Mouse (Mus musculus) CH12.LX (cell line): ENCODE data around the gene Myh9. TPM values are rescaled to one million over a fixed set of nuclear protein-coding genes. Genes with fewer than 3 reads are reported as not detected.
A peak's percentile ranks its signal among the peaks of the same experiment; 100 is the strongest.

Source experiments
- DNase-seq: peaks from one replicate; pipeline ENCODE4 v3.0.0-alpha.2; 2013; ENCODE audit errors: extremely low read depth
- H3K27ac ChIP-seq: 2 replicates; pipeline ENCODE4 v1.5.1; 2012; ENCODE audit warnings: low read depth, mild to moderate bottlenecking, control low read depth, moderate library complexity; ENCODE audit not compliant: insufficient read depth
- H3K27me3 ChIP-seq: replicated peaks from 2 replicates; pipeline ENCODE3; 2012; ENCODE audit warnings: inconsistent platforms
- H3K36me3 ChIP-seq, 2 experiments: replicated peaks in 1 of 2; 2 replicates each; pipeline versions ENCODE3 to v1.6.1; 2012; ENCODE audit warnings: inconsistent platforms in 1 of 2, low read length in 1 of 2, mild to moderate bottlenecking in 1 of 2, mixed read lengths in 1 of 2, moderate library complexity in 1 of 2; ENCODE audit not compliant: control insufficient read depth in 1 of 2, insufficient read depth in 1 of 2
- H3K4me1 ChIP-seq, 2 experiments: 2 replicates each; pipeline ENCODE4 v1.6.1; 2012; ENCODE audit warnings: inconsistent platforms in 1 of 2, moderate library complexity in 1 of 2; ENCODE audit not compliant: insufficient read depth in 2 of 2, control insufficient read depth in 1 of 2
- H3K4me2 ChIP-seq: 2 replicates; pipeline ENCODE4 v1.6.1; 2012; ENCODE audit warnings: low read depth, mild to moderate bottlenecking, control low read depth; ENCODE audit not compliant: poor library complexity, insufficient read depth, severe bottlenecking
- H3K4me3 ChIP-seq, 3 experiments: fragments of 150-350 bp in 1 of 3; sonication (generic) in 1 of 3; replicated peaks in 1 of 3; 2 replicates each; pipeline versions ENCODE3 to v1.5.1; 2011 to 2012; ENCODE audit warnings: low read depth in 2 of 3, low read length in 2 of 3, mild to moderate bottlenecking in 2 of 3, moderate library complexity in 2 of 3, control low read depth in 1 of 3, improper control_type of control experiment in 1 of 3, inconsistent platforms in 1 of 3, mixed read lengths in 1 of 3; ENCODE audit not compliant: poor library complexity in 1 of 3
- H3K79me2 ChIP-seq: replicated peaks from 2 replicates; pipeline ENCODE4 v1.6.1; 2012; ENCODE audit warnings: mild to moderate bottlenecking, moderate library complexity; ENCODE audit not compliant: control insufficient read depth, poor library complexity, insufficient read depth, severe bottlenecking; ENCODE audit errors: extremely low read depth
- H3K9ac ChIP-seq: 2 replicates; pipeline ENCODE4 v1.6.1; 2012; ENCODE audit warnings: low read depth, mild to moderate bottlenecking, control low read depth, moderate library complexity; ENCODE audit not compliant: insufficient read depth
- H3K9me3 ChIP-seq: replicated peaks from 2 replicates; pipeline ENCODE3; 2012; ENCODE audit warnings: low read length, inconsistent platforms, mixed read lengths
- CHD1 ChIP-seq: IDR thresholded peaks from 2 replicates; pipeline ENCODE4 v1.6.1; 2012; ENCODE audit warnings: low read depth, low read length, improper control_type of control experiment, inconsistent platforms
- CTCF ChIP-seq, 2 experiments: IDR thresholded peaks in 1 of 2; conservative IDR thresholded peaks in 1 of 2; 2 replicates each; pipeline ENCODE4 v1.5.1; 2011 to 2012; ENCODE audit warnings: low read depth in 2 of 2, low read length in 2 of 2, improper control_type of control experiment in 1 of 2, inconsistent platforms in 1 of 2, mild to moderate bottlenecking in 1 of 2, moderate library complexity in 1 of 2
- E2F4 ChIP-seq: IDR thresholded peaks from 2 replicates; pipeline ENCODE4 v1.6.1; 2011; ENCODE audit warnings: low read depth, low read length, improper control_type of control experiment; ENCODE audit not compliant: insufficient replicate concordance
- ELF1 ChIP-seq: IDR thresholded peaks from 2 replicates; pipeline ENCODE4 v1.6.1; 2014; ENCODE audit warnings: low read depth, mild to moderate bottlenecking, inconsistent platforms, low read length, improper control_type of control experiment
- GABPA ChIP-seq: IDR thresholded peaks from 2 replicates; pipeline ENCODE4 v1.6.1; 2012; ENCODE audit warnings: low read depth, low read length, improper control_type of control experiment, inconsistent platforms; ENCODE audit not compliant: insufficient replicate concordance
- JUN ChIP-seq: IDR thresholded peaks from 2 replicates; pipeline ENCODE4 v1.6.1; 2011; ENCODE audit warnings: low read depth, mild to moderate bottlenecking, low read length, improper control_type of control experiment, moderate library complexity; ENCODE audit not compliant: insufficient read depth
- KAT2A ChIP-seq: IDR thresholded peaks from 2 replicates; pipeline ENCODE4 v1.6.1; 2012; ENCODE audit warnings: low read length, improper control_type of control experiment, inconsistent platforms; ENCODE audit not compliant: insufficient replicate concordance
- MAFK ChIP-seq: IDR thresholded peaks from 2 replicates; pipeline ENCODE4 v1.6.1; 2011; ENCODE audit warnings: low read length, improper control_type of control experiment; ENCODE audit not compliant: insufficient replicate concordance
- MAX ChIP-seq: IDR thresholded peaks from 2 replicates; pipeline ENCODE4 v1.6.1; 2011; ENCODE audit warnings: low read length, improper control_type of control experiment
- MEF2A ChIP-seq: IDR thresholded peaks from 2 replicates; pipeline ENCODE4 v1.6.1; 2014; ENCODE audit warnings: low read depth, mild to moderate bottlenecking, inconsistent platforms, low read length, improper control_type of control experiment, borderline replicate concordance
- NELFE ChIP-seq: IDR thresholded peaks from 2 replicates; pipeline ENCODE4 v1.6.1; 2011; ENCODE audit warnings: low read depth, low read length, improper control_type of control experiment
- NRF1 ChIP-seq: IDR thresholded peaks from 2 replicates; pipeline ENCODE4 v1.6.1; 2014; ENCODE audit warnings: low read depth, mild to moderate bottlenecking, inconsistent platforms, low read length, improper control_type of control experiment, moderate library complexity
- PAX5 ChIP-seq: IDR thresholded peaks from 2 replicates; pipeline ENCODE4 v1.6.1; 2012; ENCODE audit warnings: low read length, inconsistent platforms, mixed read lengths
- POLR2A ChIP-seq: IDR thresholded peaks from 2 replicates; pipeline ENCODE4 v1.6.1; 2011; ENCODE audit warnings: low read depth, mild to moderate bottlenecking, improper control_type of control experiment, low read length
- RAD21 ChIP-seq: IDR thresholded peaks from 2 replicates; pipeline ENCODE4 v1.6.1; 2011; ENCODE audit warnings: low read depth, mild to moderate bottlenecking, low read length, improper control_type of control experiment, moderate library complexity
- SMC3 ChIP-seq: IDR thresholded peaks from 2 replicates; pipeline ENCODE4 v1.6.1; 2011; ENCODE audit warnings: low read depth, low read length, improper control_type of control experiment
- TCF12 ChIP-seq: IDR thresholded peaks from 2 replicates; pipeline ENCODE4 v1.6.1; 2014; ENCODE audit warnings: low read depth, mild to moderate bottlenecking, inconsistent platforms, low read length, improper control_type of control experiment
- UBTF ChIP-seq: IDR thresholded peaks from 2 replicates; pipeline ENCODE4 v1.6.1; 2012; ENCODE audit warnings: low read depth, mild to moderate bottlenecking, inconsistent platforms, low read length, improper control_type of control experiment, moderate library complexity
- USF1 ChIP-seq: IDR thresholded peaks from 2 replicates; pipeline ENCODE4 v1.6.1; 2014; ENCODE audit warnings: low read depth, mild to moderate bottlenecking, inconsistent platforms, low read length, improper control_type of control experiment
- USF2 ChIP-seq: conservative IDR thresholded peaks from 2 replicates; pipeline ENCODE4 v1.6.1; 2011; ENCODE audit warnings: low read depth, low read length, improper control_type of control experiment
- ZC3H11A ChIP-seq: IDR thresholded peaks from 2 replicates; pipeline ENCODE4 v1.6.1; 2012; ENCODE audit warnings: low read depth, mild to moderate bottlenecking, inconsistent platforms, low read length, improper control_type of control experiment
- ZKSCAN1 ChIP-seq: IDR thresholded peaks from 2 replicates; pipeline ENCODE4 v1.6.1; 2012; ENCODE audit warnings: low read depth, inconsistent platforms, low read length, improper control_type of control experiment, borderline replicate concordance
- ZNF384 ChIP-seq: IDR thresholded peaks from 2 replicates; pipeline ENCODE4 v1.6.1; 2012; ENCODE audit warnings: low read depth, low read length, improper control_type of control experiment, inconsistent platforms
- dilution Hi-C: fragments of 300-500 bp; cut with MboI; formaldehyde crosslinking; loops from 2 replicates; pipeline ENCODE4 v1.14.3; 2020; ENCODE audit warnings: low sequenced_read_pairs; ENCODE audit not compliant: extremely low pct_unique_long_range_greater_than_20kb, extremely low pct_ligation_motif_present
- in situ Hi-C: fragments of 300-500 bp; cut with MboI; formaldehyde crosslinking; loops from 3 replicates; pipeline ENCODE4 v1.14.3; 2019; ENCODE audit warnings: low sequenced_read_pairs, low pct_ligation_motif_present, low pct_unique_long_range_greater_than_20kb, mixed read lengths
- polyA plus RNA-seq: library from polyadenylated mRNA; unstranded; fragments of >175 nt; gene quantifications from 2 replicates; pipeline ENCODE4 v1.2.1, GENCODE M21; 2012; ENCODE audit warnings: low read depth; ENCODE audit not compliant: insufficient read length
- total RNA-seq, 2 experiments: library from RNA; depleted of rRNA; stranded (reverse); fragments of 300-350 nt in 1 of 2; fragments of >200 nt in 1 of 2; gene quantifications; 2 replicates each; pipeline ENCODE4 v1.2.3; 2012 to 2014

Gene Myh9
- total and polyA plus RNA-seq, 3 experiments: 43.8 to 165 (median 146) TPM

DNA sequence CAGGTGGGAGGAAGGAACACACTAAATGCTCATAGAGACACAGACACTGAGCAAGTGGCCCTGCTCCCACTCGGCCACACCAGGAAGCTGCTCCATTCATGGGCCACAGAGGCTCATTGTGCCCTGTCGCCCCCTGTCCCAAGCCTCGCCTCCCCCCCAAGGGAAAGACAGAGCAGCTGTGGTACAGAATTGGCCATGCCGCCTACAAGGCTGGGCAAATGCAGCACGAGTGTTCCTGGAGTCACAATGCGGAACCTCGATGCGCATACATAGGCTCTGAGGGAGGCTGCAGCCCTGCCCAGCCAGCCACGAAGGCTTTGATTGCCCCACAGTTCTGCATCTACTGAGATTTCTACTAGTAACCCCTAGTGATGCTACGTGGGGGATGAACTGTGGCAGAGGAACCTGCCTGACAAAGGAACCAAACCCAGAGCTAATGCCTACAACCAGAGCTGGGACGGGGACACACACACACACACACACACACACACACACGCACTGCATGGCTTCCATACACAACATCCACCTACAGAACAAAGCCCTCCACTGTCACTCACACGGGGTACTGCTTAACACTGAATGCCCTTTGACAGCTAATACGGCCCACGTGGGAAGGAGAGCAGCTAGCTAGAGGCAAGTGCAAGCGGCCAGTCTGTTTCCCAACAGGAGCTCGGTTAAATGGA is 31.4 kb downstream of the Myh9 start:
- TF ChIP-seq ZNF384 (no peak), E2F4 (no peak), USF2 (no peak), PAX5 (no peak), TCF12 (no peak), KAT2A (no peak), SMC3 (no peak), MEF2A (no peak), JUN (no peak), CHD1 (no peak), CTCF (conservative IDR thresholded peaks at IDR 0.05 in 1 of 2, IDR thresholded peaks at IDR 0.05 in 1 of 2; ENCODE audit: low read depth in 2 of 2, low read length in 2 of 2) (no peak), USF1 (no peak), MAFK (no peak), NELFE (no peak), ELF1 (no peak), NRF1 (no peak), GABPA (no peak), RAD21 (no peak)
- H3K4me2 ChIP-seq: no peak overlapping the region
- H3K4me1 ChIP-seq: peaks cover 64 to 100% of the 10 kb centered on the region in 2 experiments
- dilution Hi-C loops: no loop called here
- H3K27ac ChIP-seq: peak overlapping the region; percentile 18
- no peak for DNase-seq
- no peaks in the 10 kb centered on the region for H3K27me3 ChIP-seq
- in situ Hi-C loops: no loop called here
- H3K36me3 ChIP-seq: peaks cover 66 to 90% of the 10 kb centered on the region in 2 experiments
- H3K4me3 ChIP-seq: no peak overlapping the region
- H3K9me3 ChIP-seq: no peaks in the 10 kb centered on the region
- H3K79me2 ChIP-seq: peaks cover 90% of the 10 kb centered on the region
- no peak overlapping the region for H3K9ac ChIP-seq

GRCm38 (mm10) chr15:77809434-77809833 is 32.5 kb downstream of the Myh9 start:
- H3K4me3 ChIP-seq: no peak overlapping the region
- DNase-seq: no peak
- H3K36me3 ChIP-seq: peaks cover 74 to 93% of the 10 kb centered on the region in 2 experiments
- H3K79me2 ChIP-seq: peaks cover 90% of the 10 kb centered on the region
- no peak overlapping the region for H3K4me2 ChIP-seq
- H3K27ac ChIP-seq: no peak overlapping the region
- in situ Hi-C loops: no loop called here
- no peaks in the 10 kb centered on the region for H3K9me3 ChIP-seq
- dilution Hi-C loops: no loop called here
- TF ChIP-seq PAX5 (no peak), JUN (no peak), ZC3H11A (no peak), MAX (no peak), ZKSCAN1 (no peak), GABPA (no peak), ELF1 (no peak), UBTF (no peak), MAFK (no peak), POLR2A (no peak)
- peaks cover 63 to 100% of the 10 kb centered on the region in 2 experiments for H3K4me1 ChIP-seq
- no peaks in the 10 kb centered on the region for H3K27me3 ChIP-seq
- no peak overlapping the region for H3K9ac ChIP-seq
